ENCODE assay signal across 8 mouse cellular contexts in genomic region chr9:57644944-57645893, GRCm38 (mm10). TPM values are rescaled to one million over a fixed set of nuclear protein-coding genes. Genes with fewer than 3 reads are reported as not detected.
A peak's percentile ranks its signal among the peaks of the same experiment; 100 is the strongest.
DNase-seq lines count a peak whose midpoint lies in the region; ATAC-seq and TF ChIP-seq lines count a peak whose summit lies in the region.

No protein-coding gene starts in this region.

- peak; percentile 98 for TF ChIP-seq CTCF in thymus, adult 2 months (IDR thresholded peaks at IDR 0.05; ENCODE audit: borderline replicate concordance, control insufficient read depth, extremely low read depth, insufficient read depth, low read length, poor library complexity)

- peaks cover 21% of the 10 kb centered on the region for H3K36me3 ChIP-seq in hindbrain, embryonic 10.5 days
- peaks cover 5% of the 10 kb centered on the region for H3K36me3 ChIP-seq in lung, embryonic 16.5 days (ENCODE audit: control insufficient read depth, insufficient read depth, low read length)
- H3K36me3 ChIP-seq in thymus, adult 2 months (ENCODE audit: control insufficient read depth, insufficient read depth, low read length) = no peaks in the 10 kb centered on the region; the same call in 1 of the 2 replicates

- peak overlapping the region; percentile 100 for H3K27ac ChIP-seq in hindbrain, embryonic 10.5 days
- H3K27ac ChIP-seq in lung, embryonic 16.5 days (ENCODE audit: low read length) = peak overlapping the region; percentile 97
- peak overlapping the region; percentile 87 for H3K27ac ChIP-seq in thymus, adult 2 months (ENCODE audit: control insufficient read depth, insufficient read depth, low read length)

- peak overlapping the region; percentile 89 for H3K4me2 ChIP-seq in lung, embryonic 16.5 days (ENCODE audit: low read depth, low read length)

- peak overlapping the region; percentile 100 for H3K9ac ChIP-seq in lung, embryonic 16.5 days (ENCODE audit: low read length)

- TF ChIP-seq POLR2A in thymus, adult 2 months (IDR thresholded peaks at IDR 0.05; ENCODE audit: control insufficient read depth, extremely low read depth, insufficient read depth, low read length, poor library complexity) = peak; percentile 90

- H3K4me3 ChIP-seq in hindbrain, embryonic 10.5 days = peak overlapping the region; percentile 99
- H3K4me3 ChIP-seq in lung, embryonic 16.5 days (ENCODE audit: low read length) = peak overlapping the region; percentile 91
- H3K4me3 ChIP-seq in thymus, adult 2 months (ENCODE audit: control insufficient read depth, insufficient read depth, low read length) = peak overlapping the region; percentile 75

- peak; percentile 93 for DNase-seq in Muller cell, postnatal 12 days (ENCODE audit: inconsistent ontology term)
- peak; percentile 88 for DNase-seq in cerebellum, adult 9-10 months
- peak; percentile 92 for DNase-seq in hindbrain, embryonic 10.5 days (ENCODE audit: low spot score)
- peak; percentile 90 for DNase-seq in layer of hippocampus, adult 9-11 months
- peak; percentile 87 for DNase-seq in ovary, adult 18-20 months (ENCODE audit: low spot score)
- DNase-seq in thymus, adult 2 months = peak; percentile 92

- H3K4me1 ChIP-seq in hindbrain, embryonic 10.5 days (replicated peaks) = peaks cover 61% of the 10 kb centered on the region
- peaks cover 37% of the 10 kb centered on the region for H3K4me1 ChIP-seq in lung, embryonic 16.5 days (replicated peaks; ENCODE audit: control insufficient read depth, insufficient read depth, low read length)
- peaks cover 64% of the 10 kb centered on the region for H3K4me1 ChIP-seq in thymus, adult 2 months (replicated peaks; ENCODE audit: control insufficient read depth, insufficient read depth, low read length)

- under 1% methylated on average over 85 of the region's 85 CpGs for WGBS in hindbrain, embryonic 10.5 days
- 0% methylated on average over 64 of the region's 85 CpGs for WGBS in lung, embryonic 16.5 days
- WGBS in thymus, adult 2 months = 1% methylated on average over 83 of the region's 85 CpGs

- no peaks in the 10 kb centered on the region for H3K9me3 ChIP-seq in hindbrain, embryonic 10.5 days
- no peaks in the 10 kb centered on the region for H3K9me3 ChIP-seq in lung, embryonic 16.5 days (ENCODE audit: control insufficient read depth, low read length)

- H3K27me3 ChIP-seq in hindbrain, embryonic 10.5 days (ENCODE audit: insufficient read depth, poor library complexity, severe bottlenecking) = peaks cover 14% of the 10 kb centered on the region
- no peaks in the 10 kb centered on the region for H3K27me3 ChIP-seq in lung, embryonic 16.5 days (ENCODE audit: control insufficient read depth, insufficient read depth, low read depth, low read length)
- no peaks in the 10 kb centered on the region for H3K27me3 ChIP-seq in thymus, adult 2 months (ENCODE audit: control insufficient read depth, insufficient read depth, low read length)

- ATAC-seq in frontal cortex, adult (ENCODE audit: low TSS enrichment) = peak; percentile 91
- peak; percentile 88 for ATAC-seq in lung, embryonic 16.5 days (ENCODE audit: low read depth)

RNA-seq across cellular contexts. Expression of gene Csk, which starts 8.2 kb away (rescaled TPM):
- 40.8 and 42.3 TPM in 2 replicates for polyA plus RNA-seq in hindbrain, embryonic 10.5 days (2016; fragmentation: Nextera tagmentation; extraction: Ambion mirVana)
- 25.5 and 27.8 TPM in 2 replicates for polyA plus RNA-seq in lung, embryonic 16.5 days (2015; fragmentation: Nextera tagmentation; extraction: Ambion mirVana)
- 245 and 301 TPM in 2 replicates for polyA plus RNA-seq in thymus, adult 2 months (2012; rRNA removed)

RNA-seq across cellular contexts. Expression of gene Lman1l, which starts 24.6 kb away (rescaled TPM):
- not detected in 2 replicates for polyA plus RNA-seq in hindbrain, embryonic 10.5 days (2016; fragmentation: Nextera tagmentation; extraction: Ambion mirVana)
- polyA plus RNA-seq in lung, embryonic 16.5 days (2015; fragmentation: Nextera tagmentation; extraction: Ambion mirVana) = not detected in 2 replicates
- 0.20 and 0.26 TPM in 2 replicates for polyA plus RNA-seq in thymus, adult 2 months (2012; rRNA removed)

RNA-seq across cellular contexts. Expression of gene Cyp1a2, which starts 38.3 kb away (rescaled TPM):
- polyA plus RNA-seq in hindbrain, embryonic 10.5 days (2016; fragmentation: Nextera tagmentation; extraction: Ambion mirVana) = not detected in 2 replicates
- not detected in 2 replicates for polyA plus RNA-seq in lung, embryonic 16.5 days (2015; fragmentation: Nextera tagmentation; extraction: Ambion mirVana)
- polyA plus RNA-seq in thymus, adult 2 months (2012; rRNA removed) = 1.1 and 2.5 TPM in 2 replicates

RNA-seq across cellular contexts. Expression of gene Cplx3, which starts 39.1 kb away (rescaled TPM):
- 0.88 and 2.8 TPM in 2 replicates for polyA plus RNA-seq in hindbrain, embryonic 10.5 days (2016; fragmentation: Nextera tagmentation; extraction: Ambion mirVana)
- polyA plus RNA-seq in lung, embryonic 16.5 days (2015; fragmentation: Nextera tagmentation; extraction: Ambion mirVana) = not detected in 2 replicates
- 0.04 and 0.34 TPM in 2 replicates for polyA plus RNA-seq in thymus, adult 2 months (2012; rRNA removed)

RNA-seq across cellular contexts. Expression of gene Cyp1a1, which starts 42.5 kb away (rescaled TPM):
- not detected in 2 replicates for polyA plus RNA-seq in hindbrain, embryonic 10.5 days (2016; fragmentation: Nextera tagmentation; extraction: Ambion mirVana)
- polyA plus RNA-seq in lung, embryonic 16.5 days (2015; fragmentation: Nextera tagmentation; extraction: Ambion mirVana) = 0.13 TPM in 1 of 2 replicates, not detected in the other
- polyA plus RNA-seq in thymus, adult 2 months (2012; rRNA removed) = 0.15 and 0.24 TPM in 2 replicates

Comparison
In these comparisons a context has a peak if more than half of its experiments do, and no peak if none do; other contexts are left out.
1. Peak in every context shown above with its lines: DNase-seq, ATAC-seq, H3K4me3 ChIP-seq and H3K27ac ChIP-seq.